Mouse (Mus musculus) olfactory bulb, adult 2 months (tissue): ENCODE data around the gene Rbm18. TPM values are rescaled to one million over a fixed set of nuclear protein-coding genes. Genes with fewer than 3 reads are reported as not detected.
"Not testable (repeated sequence)": the region's sequence is repeated elsewhere in the genome, so short reads cannot be mapped to it uniquely, and the experiment has no call there.

ENCODE experiments used
- H3K27ac ChIP-seq: fragments of 200-500 bp; 2 replicates; pipeline ENCODE4 v1.5.1; 2012; ENCODE audit warnings: low read depth, low read length; ENCODE audit not compliant: insufficient read depth
- H3K4me1 ChIP-seq: fragments of 200-500 bp; 2 replicates; pipeline ENCODE4 v1.6.1; 2012; ENCODE audit warnings: low read length; ENCODE audit not compliant: control insufficient read depth, insufficient read depth
- H3K4me3 ChIP-seq: fragments of 200-500 bp; 2 replicates; pipeline ENCODE4 v1.5.1; 2012; ENCODE audit warnings: mild to moderate bottlenecking, low read depth, low read length, moderate library complexity; ENCODE audit not compliant: insufficient read depth
- CTCF ChIP-seq: fragments of 200-500 bp; IDR thresholded peaks from 2 replicates; pipeline ENCODE4 v1.5.1; 2012; ENCODE audit warnings: low read depth, mild to moderate bottlenecking, low read length, moderate library complexity; ENCODE audit not compliant: insufficient read depth
- POLR2A ChIP-seq: fragments of 200-500 bp; IDR thresholded peaks from 2 replicates; pipeline ENCODE4 v1.6.1; 2012; ENCODE audit warnings: mild to moderate bottlenecking, low read depth, low read length, moderate library complexity; ENCODE audit not compliant: insufficient read depth
- WGBS: fragments of 180-500 bp; shearing (Covaris S2); methylation state at CpG from one replicate; pipeline ENCODE4 v1.1.7; 2018; 5-methylcytosine and 5-hydroxymethylcytosine counted together
- polyA plus RNA-seq: library from polyadenylated mRNA; stranded (reverse); fragments of >200 nt; gene quantifications from 2 replicates; pipeline ENCODE4 v1.2.4, GENCODE M21; 2012; ENCODE audit warnings: low replicate concordance; ENCODE audit not compliant: missing spikeins, insufficient read depth, insufficient read length

Gene Rbm18
- not detected in 2 replicates for polyA plus RNA-seq

DNA sequence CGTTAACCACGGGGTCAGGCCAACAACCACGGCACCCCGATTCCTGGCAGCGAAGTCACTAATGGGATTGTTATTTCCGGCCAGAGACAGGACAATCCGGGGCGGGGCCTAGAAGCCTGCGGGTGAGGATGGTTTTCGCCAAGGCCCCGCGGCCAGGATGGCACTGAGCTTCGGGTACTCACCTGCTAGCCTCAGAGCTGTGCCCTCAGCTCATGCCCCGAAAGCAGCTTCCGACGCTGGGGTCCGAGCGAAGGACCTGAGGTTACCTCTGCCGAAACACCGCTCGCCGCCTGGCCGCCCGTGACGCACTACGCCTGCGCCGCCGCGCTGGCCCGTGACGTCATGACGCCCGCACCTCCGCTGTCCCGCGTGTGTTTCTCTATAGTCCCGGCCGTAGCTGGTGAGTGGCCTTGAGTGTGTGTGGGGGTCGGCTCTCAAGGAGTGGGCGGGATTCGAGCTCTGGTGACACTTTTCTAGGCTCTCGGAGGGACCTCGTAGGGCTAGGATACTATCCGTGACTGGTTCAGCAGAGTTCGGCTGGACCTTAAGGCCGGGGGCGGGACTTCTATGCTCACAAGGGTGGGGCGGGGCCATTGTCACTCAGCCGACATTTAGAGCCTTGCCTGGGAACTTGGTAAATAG is at the start of gene Rbm18, which contains the start of gene Mrrf:
Rbm18 (minus strand) TSS at position 474 of the 642 bp plus-strand sequence.
Mrrf (plus strand) TSS at position 90 of the 642 bp plus-strand sequence.
- TF ChIP-seq CTCF = no peak
- TF ChIP-seq POLR2A = peak; percentile 87
- H3K27ac ChIP-seq = peak within 1 kb of the TSS; percentile 61
- peak within 1 kb of the TSS; percentile 69 for H3K4me3 ChIP-seq
- under 1% methylated on average over 50 of the region's 50 CpGs for WGBS
- no peaks in the 10 kb centered on the region for H3K4me1 ChIP-seq

DNA sequence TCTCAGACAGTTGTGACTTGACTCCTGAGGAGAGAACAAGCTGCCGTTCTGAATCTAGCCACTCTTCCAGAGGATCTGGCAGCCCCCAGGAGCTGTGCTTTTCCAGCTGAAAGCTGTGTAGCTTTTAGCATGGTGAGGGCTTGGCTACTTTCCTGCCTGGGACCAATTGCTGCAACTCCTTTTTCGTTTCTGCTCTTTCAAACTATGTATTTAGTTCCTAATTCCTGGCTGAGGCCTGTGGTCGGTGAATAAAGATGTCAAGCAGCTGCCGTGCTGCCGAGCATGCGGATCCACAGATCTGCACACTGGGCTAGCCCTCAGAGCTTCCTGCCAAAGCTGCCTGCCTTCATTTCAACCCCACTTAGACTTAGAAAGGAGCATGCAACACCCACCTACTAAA is 48.3 kb upstream of the Rbm18 start:
- peaks cover 3% of the 10 kb centered on the region; the same call in 1 of the 2 replicates for H3K4me1 ChIP-seq
- no peak overlapping the region for H3K4me3 ChIP-seq
- no peak overlapping the region for H3K27ac ChIP-seq
- 44% methylated on average over 6 of the region's 6 CpGs for WGBS
- TF ChIP-seq CTCF (no peak), POLR2A (no peak)

DNA sequence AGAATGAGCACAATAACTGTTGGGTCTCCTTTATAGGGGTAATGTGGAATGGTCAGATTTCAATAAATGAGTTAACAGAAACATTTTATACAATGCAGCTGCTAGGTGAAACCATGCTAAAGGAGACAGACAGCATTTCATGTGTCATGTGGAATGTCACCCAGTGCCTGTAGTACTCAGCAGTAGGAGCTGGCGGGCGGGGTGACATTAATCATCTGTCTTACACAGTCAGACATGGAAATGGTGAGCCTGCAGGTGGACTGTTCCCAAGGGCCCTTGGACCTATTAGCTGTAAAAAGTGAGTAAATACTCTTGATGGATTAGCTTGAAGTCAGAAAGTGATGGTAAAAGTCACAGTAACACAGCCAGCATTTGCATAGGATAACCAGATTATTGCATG is 47.6 kb upstream of the Rbm18 start:
- WGBS = 98% methylated on average over 2 of the region's 2 CpGs

DNA sequence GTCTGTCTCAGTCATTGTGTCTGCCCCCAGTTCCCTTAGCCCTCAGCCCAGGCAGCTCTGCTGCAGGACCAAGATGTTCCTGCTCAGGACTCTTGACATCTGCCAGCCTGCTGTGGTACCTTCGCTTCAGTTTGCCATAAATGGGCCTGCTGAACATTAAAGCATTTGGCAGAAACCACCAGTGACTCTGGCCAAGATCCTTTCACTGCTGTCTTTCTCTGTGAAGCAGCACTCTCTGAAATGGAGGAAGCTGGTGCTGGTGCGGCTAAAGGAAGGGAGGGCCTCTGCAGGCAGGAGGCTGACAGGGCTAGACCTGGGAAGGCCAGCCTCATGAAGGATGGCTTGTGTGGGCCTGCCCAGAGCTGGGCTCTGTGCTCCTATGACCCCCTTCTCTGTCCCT is 46.7 kb upstream of the Rbm18 start:
- 53% methylated on average over 2 of the region's 2 CpGs for WGBS
- Histone ChIP-seq H3K27ac (no peak overlapping the region), H3K4me1 (peaks cover 3% of the 10 kb centered on the region; the same call in 1 of the 2 replicates), H3K4me3 (no peak overlapping the region)
- no peak for TF ChIP-seq CTCF
- TF ChIP-seq POLR2A = no peak

More for the DNA sequence above, 47.6 kb upstream of the Rbm18 start:
- TF ChIP-seq CTCF = no peak
- H3K4me1 ChIP-seq = peaks cover 3% of the 10 kb centered on the region; the same call in 1 of the 2 replicates
- no peak overlapping the region for H3K4me3 ChIP-seq
- H3K27ac ChIP-seq = no peak overlapping the region

DNA sequence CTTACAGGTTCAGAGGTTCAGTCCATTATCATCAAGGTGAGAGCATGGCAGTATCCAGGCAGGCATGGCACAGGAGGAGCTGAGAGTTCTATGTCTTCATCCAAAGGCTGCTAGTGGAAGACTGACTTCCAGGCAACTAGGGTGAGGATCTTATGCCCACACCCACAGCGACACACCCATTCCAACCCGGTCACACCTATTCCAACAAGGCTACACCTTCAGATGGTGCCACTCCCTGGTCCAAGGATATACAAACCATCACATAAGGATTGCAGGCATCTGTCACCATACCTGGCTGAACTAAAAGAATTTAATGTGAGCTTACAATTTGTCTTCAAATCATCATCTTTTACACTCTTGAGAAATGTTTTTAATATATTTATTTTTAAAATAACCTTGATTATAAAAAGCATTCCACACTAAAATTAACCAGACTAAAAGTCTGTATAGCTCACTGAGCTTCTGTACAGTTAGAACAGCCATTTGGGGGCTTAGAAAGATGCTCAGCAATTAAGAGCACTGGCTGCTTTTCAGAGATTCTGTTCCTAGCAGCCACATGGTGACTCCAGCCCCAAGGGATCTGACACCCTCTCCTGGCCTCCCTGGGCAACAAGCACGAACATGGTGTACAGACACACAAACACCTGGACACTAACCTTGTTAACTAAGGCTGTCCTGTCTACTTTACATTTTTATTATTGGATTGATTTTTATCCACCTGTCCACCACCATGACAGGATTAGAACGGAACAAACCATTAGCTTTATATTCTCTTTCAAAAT is 45.2 kb upstream of the Rbm18 start:
- WGBS = 95% methylated on average over 4 of the region's 4 CpGs
- H3K4me1 ChIP-seq, H3K27ac ChIP-seq, H3K4me3 ChIP-seq: not testable (repeated sequence)

DNA sequence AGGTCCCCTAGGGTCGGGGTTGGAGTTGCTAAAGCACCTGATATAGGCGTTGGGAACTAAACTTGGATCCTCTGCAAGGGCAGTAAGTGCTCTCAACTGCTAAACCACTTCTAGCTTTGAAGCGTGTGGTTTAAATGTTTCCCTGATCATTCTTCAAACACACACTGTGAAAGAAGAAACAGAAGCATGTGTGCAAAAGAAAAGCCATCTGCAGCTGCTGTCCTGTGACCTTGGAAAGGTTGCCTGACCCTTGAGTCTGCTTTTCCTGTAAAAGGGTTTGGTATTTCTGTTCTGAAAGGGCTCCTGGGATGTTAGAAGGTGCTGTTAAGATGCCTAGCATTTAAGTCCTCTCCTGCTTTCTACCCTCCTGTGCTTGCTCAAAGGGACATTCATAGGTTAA is 42.9 kb upstream of the Rbm18 start:
- Histone ChIP-seq H3K4me1 (peaks cover under 1% of the 10 kb centered on the region; the same call in 1 of the 2 replicates), H3K4me3 (no peak overlapping the region)
- WGBS = 76% methylated on average over 3 of the region's 3 CpGs

DNA sequence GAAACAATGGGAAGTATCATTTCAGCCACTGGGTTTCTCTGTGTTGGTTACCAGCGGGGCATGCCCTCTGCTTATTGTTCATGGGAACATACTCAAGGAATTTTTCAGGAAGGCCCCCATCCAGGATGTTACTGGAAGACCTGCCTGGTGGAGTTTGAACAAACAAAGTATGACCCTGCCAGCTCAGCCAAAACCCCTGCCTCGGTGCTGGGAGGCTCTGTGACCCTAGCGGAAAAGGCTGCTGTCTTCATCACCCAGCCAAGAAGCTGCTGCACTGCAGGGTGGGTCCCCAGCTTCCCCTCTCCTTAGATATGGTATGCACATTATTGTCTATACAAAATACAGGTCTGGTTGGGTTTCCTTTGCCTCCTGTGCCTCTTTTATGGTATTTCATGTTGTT is 36.0 kb upstream of the Rbm18 start:
- no peak overlapping the region for H3K4me3 ChIP-seq
- WGBS = 90% methylated on average over 3 of the region's 3 CpGs

More for the DNA sequence above, 42.9 kb upstream of the Rbm18 start:
- no peak overlapping the region for H3K27ac ChIP-seq
- TF ChIP-seq CTCF (no peak), POLR2A (no peak)

DNA sequence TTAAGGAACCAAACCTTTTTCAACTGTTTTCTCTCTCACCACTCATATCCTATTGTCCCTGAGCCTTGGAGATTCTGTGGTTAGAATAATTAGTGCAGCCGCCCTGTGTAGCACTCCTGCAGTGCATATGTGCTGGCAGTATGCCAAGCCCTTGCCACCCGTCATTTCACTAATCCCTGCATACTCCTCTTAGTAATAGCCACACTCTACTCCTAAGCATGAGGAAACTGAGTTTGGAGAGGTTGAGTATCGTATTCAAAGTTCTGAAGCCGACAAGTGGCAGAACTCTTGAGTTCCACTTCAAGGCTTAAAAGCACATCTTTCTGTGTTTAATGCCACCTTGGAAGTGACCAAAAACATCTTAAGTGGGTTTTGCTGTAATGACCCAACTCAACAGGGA is 35.6 kb upstream of the Rbm18 start:
- Histone ChIP-seq H3K4me1 (no peaks in the 10 kb centered on the region), H3K27ac (no peak overlapping the region), H3K4me3 (no peak overlapping the region)
- TF ChIP-seq POLR2A = no peak
- TF ChIP-seq CTCF = no peak
- WGBS = 66% methylated on average over 4 of the region's 4 CpGs

More for the DNA sequence above, 36.0 kb upstream of the Rbm18 start:
- Histone ChIP-seq H3K4me1 (no peaks in the 10 kb centered on the region), H3K27ac (no peak overlapping the region)
- TF ChIP-seq POLR2A = no peak
- TF ChIP-seq CTCF = no peak

DNA sequence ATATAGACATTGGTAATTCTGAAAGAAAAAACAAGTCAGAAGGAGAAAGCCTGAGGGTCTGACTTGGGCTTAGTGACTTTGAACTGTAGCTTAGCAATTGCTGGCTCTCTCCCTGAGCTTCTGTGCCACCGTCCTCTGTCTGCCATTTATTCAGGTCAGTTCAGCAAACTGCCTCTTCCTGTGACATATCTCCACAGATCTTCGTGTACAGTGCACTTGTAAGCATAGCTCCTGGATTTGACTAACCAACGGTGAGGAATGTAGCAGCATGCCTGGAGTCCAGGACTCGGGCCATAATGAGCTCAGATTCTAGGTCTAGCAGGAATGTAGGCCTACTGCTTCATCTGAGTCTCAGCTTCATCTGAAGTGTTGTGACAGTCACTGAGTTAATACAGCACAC is 32.6 kb upstream of the Rbm18 start:
- Histone ChIP-seq H3K4me3 (no peak overlapping the region), H3K4me1 (no peaks in the 10 kb centered on the region), H3K27ac (no peak overlapping the region)
- TF ChIP-seq POLR2A (no peak), CTCF (no peak)
- WGBS = 78% methylated on average over 4 of the region's 4 CpGs
